Mouse (Mus musculus) splenic B cell, adult 2 months (primary cell): Measurements from ENCODE around the gene Ap1s1.

Experiments used
- DNase-seq: peaks from one replicate; pipeline ENCODE4 v3.0.0-alpha.2; 2011; ENCODE audit warnings: low read depth, low spot score
- H3K27me3 ChIP-seq: 2 replicates; pipeline ENCODE4 v1.6.1; 2012; ENCODE audit warnings: mild to moderate bottlenecking, low read length, moderate library complexity, mixed read lengths; ENCODE audit not compliant: control insufficient read depth, poor library complexity, insufficient read depth, severe bottlenecking
- H3K36me3 ChIP-seq: 2 replicates; pipeline ENCODE4 v1.6.1; 2012; ENCODE audit warnings: mild to moderate bottlenecking, low read length, moderate library complexity, mixed read lengths; ENCODE audit not compliant: control insufficient read depth, poor library complexity, insufficient read depth, severe bottlenecking

Ap1s1 gene

GRCm38 (mm10) chr5:137074191-137074651 lies 28.3 kb upstream of the Ap1s1 start:
- no peak for DNase-seq
- no peaks in the 10 kb centered on the region for H3K36me3 ChIP-seq

GRCm38 (mm10) chr5:137073141-137073540 lies 27.2 kb upstream of the Ap1s1 start:
- Histone ChIP-seq H3K27me3 (no peaks in the 10 kb centered on the region; the same call in 1 of the 2 replicates), H3K36me3 (no peaks in the 10 kb centered on the region)
- no peak for DNase-seq

More at GRCm38 (mm10) chr5:137074191-137074651, 28.3 kb upstream of the Ap1s1 start:
- H3K27me3 ChIP-seq: no peaks in the 10 kb centered on the region; the same call in 1 of the 2 replicates

GRCm38 (mm10) chr5:137072079-137072960 lies 26.4 kb upstream of the Ap1s1 start, which contains the start of gene Serpine1:
Gene Serpine1 (minus strand): TSS chr5:137072268.
- peak; percentile 11 for DNase-seq
- no peaks in the 10 kb centered on the region; the same call in 1 of the 2 replicates for H3K27me3 ChIP-seq
- H3K36me3 ChIP-seq: no peaks in the 10 kb centered on the region

- Histone ChIP-seq H3K36me3 (no peaks in the 10 kb centered on the region), H3K27me3 (no peaks in the 10 kb centered on the region; the same call in 1 of the 2 replicates)
- DNase-seq: no peak
Observed at GRCm38 (mm10) chr5:137070881-137071605, 25.1 kb upstream of the Ap1s1 start.

- Histone ChIP-seq H3K36me3 (no peaks in the 10 kb centered on the region), H3K27me3 (no peaks in the 10 kb centered on the region; the same call in 1 of the 2 replicates)
- no peak for DNase-seq
Observed at GRCm38 (mm10) chr5:137068711-137069110, 22.8 kb upstream of the Ap1s1 start.

GRCm38 (mm10) chr5:137065923-137066322 lies 20.0 kb upstream of the Ap1s1 start:
- Histone ChIP-seq H3K27me3 (no peaks in the 10 kb centered on the region), H3K36me3 (no peaks in the 10 kb centered on the region)
- no peak for DNase-seq

GRCm38 (mm10) chr5:137065454-137065853 lies 19.5 kb upstream of the Ap1s1 start:
- DNase-seq: no peak
- H3K36me3 ChIP-seq: no peaks in the 10 kb centered on the region
- H3K27me3 ChIP-seq: no peaks in the 10 kb centered on the region

- Histone ChIP-seq H3K36me3 (no peaks in the 10 kb centered on the region), H3K27me3 (no peaks in the 10 kb centered on the region)
- no peak for DNase-seq
Observed at GRCm38 (mm10) chr5:137062601-137063000, 16.7 kb upstream of the Ap1s1 start.

- Histone ChIP-seq H3K27me3 (no peaks in the 10 kb centered on the region), H3K36me3 (no peaks in the 10 kb centered on the region)
- DNase-seq: peak; percentile 54
Observed at GRCm38 (mm10) chr5:137061809-137062481, 16.0 kb upstream of the Ap1s1 start.

- no peak for DNase-seq
- Histone ChIP-seq H3K27me3 (no peaks in the 10 kb centered on the region), H3K36me3 (no peaks in the 10 kb centered on the region)
Observed at GRCm38 (mm10) chr5:137054873-137055272, 8.9 kb upstream of the Ap1s1 start.

GRCm38 (mm10) chr5:137054299-137054698 lies 8.4 kb upstream of the Ap1s1 start:
- H3K27me3 ChIP-seq: no peaks in the 10 kb centered on the region
- no peaks in the 10 kb centered on the region for H3K36me3 ChIP-seq
- DNase-seq: no peak

- DNase-seq: no peak
- H3K27me3 ChIP-seq: no peaks in the 10 kb centered on the region
- H3K36me3 ChIP-seq: no peaks in the 10 kb centered on the region
Observed at GRCm38 (mm10) chr5:137051914-137052505, 6.1 kb upstream of the Ap1s1 start.

- H3K27me3 ChIP-seq: no peaks in the 10 kb centered on the region
- DNase-seq: no peak
Observed at GRCm38 (mm10) chr5:137051125-137051524, 5.2 kb upstream of the Ap1s1 start.

GRCm38 (mm10) chr5:137046991-137047390 lies 1.1 kb upstream of the Ap1s1 start:
- H3K27me3 ChIP-seq: no peaks in the 10 kb centered on the region
- DNase-seq: no peak

More at GRCm38 (mm10) chr5:137051125-137051524, 5.2 kb upstream of the Ap1s1 start:
- H3K36me3 ChIP-seq: no peaks in the 10 kb centered on the region

More at GRCm38 (mm10) chr5:137046991-137047390, 1.1 kb upstream of the Ap1s1 start:
- peaks cover 3% of the 10 kb centered on the region; the same call in 1 of the 2 replicates for H3K36me3 ChIP-seq
